Mouse (Mus musculus) small intestine, adult 2 months (tissue): Measurements from ENCODE around the gene Gdf15.

Experiments used
- CTCF ChIP-seq: fragments of 200-500 bp; IDR thresholded peaks from 2 replicates; pipeline ENCODE4 v1.5.1; 2012; ENCODE audit warnings: low read depth, mild to moderate bottlenecking, control low read depth, inconsistent platforms, low read length, moderate library complexity, mixed read lengths; ENCODE audit not compliant: insufficient replicate concordance, insufficient read length; ENCODE audit errors: extremely low read depth
- POLR2A ChIP-seq: fragments of 200-500 bp; IDR thresholded peaks from 2 replicates; pipeline ENCODE4 v1.6.1; 2012; ENCODE audit warnings: low read depth, mild to moderate bottlenecking, control low read depth, inconsistent platforms, low read length, moderate library complexity

- peak; percentile 82 for TF ChIP-seq CTCF
- TF ChIP-seq POLR2A, result peak; percentile 40; the same call in 1 of the 2 replicates
Measured at GRCm38 (mm10) chr8:70673079-70673856, 41.0 kb upstream of the Gdf15 start, which contains the start of gene Lsm4.
